Mouse (Mus musculus) cortical plate, adult 2 months (tissue): ENCODE results near the gene Cisd2.

Source experiments
- CTCF ChIP-seq: fragments of 200-500 bp; IDR thresholded peaks from 2 replicates; pipeline ENCODE4 v1.5.1; 2011; ENCODE audit warnings: mild to moderate bottlenecking, control low read depth, low read length; ENCODE audit not compliant: insufficient read depth; ENCODE audit errors: extremely low read depth
- POLR2A ChIP-seq: fragments of 200-500 bp; IDR thresholded peaks from 2 replicates; pipeline ENCODE4 v1.6.1; 2011; ENCODE audit warnings: mild to moderate bottlenecking, low read length, control low read depth; ENCODE audit not compliant: insufficient read depth; ENCODE audit errors: extremely low read depth

GRCm38 (mm10) chr3:135397112-135397511 is 26.6 kb downstream of the Cisd2 start:
- no peak for TF ChIP-seq CTCF
- TF ChIP-seq POLR2A: no peak
